Mouse (Mus musculus): ENCODE data around the gene C530008M17Rik.

The C530008M17Rik gene

DNA sequence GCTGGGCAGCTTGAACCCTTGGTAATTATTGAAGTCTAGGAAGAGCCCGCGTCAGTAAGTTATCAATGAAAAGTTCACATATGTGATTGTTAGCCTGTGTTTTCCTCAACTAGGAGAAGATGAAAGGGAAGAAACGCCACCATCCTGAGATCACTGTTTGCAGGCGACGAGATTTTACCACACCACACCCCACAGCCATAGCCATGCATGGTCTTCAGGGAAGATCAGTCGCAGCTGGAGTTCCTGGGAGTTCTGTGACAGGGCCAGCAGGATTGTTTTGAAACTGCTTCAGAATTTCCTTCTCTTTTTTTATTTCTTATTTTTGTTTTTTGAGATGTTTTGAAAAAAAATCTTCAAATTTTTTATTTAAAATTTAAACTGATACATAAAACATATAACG is 8.6 kb downstream of the C530008M17Rik start:
- no peak for DNase-seq (ENCODE audit: low spot score in 2 of 2)

DNA sequence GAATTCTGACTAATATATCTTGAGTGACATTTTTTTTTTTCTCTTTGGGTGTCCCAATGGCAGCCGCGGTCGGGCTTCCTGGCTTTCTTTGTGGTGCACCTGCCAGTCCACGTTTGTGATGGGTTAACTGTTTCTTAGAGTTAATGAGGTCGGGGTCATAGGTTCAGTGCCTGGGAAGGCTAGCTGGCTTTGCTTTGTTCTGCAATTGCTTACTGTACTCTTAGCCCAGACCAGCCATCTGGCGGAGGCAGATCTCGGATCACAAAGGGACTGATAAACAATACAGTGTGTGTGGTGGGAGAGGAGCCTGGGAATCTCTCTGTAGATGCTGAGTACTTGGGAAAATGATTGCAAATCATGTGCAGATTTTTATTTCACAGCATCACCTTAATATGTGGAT is 9.1 kb downstream of the C530008M17Rik start:
- no peak for DNase-seq (ENCODE audit: low spot score in 2 of 2)

DNA sequence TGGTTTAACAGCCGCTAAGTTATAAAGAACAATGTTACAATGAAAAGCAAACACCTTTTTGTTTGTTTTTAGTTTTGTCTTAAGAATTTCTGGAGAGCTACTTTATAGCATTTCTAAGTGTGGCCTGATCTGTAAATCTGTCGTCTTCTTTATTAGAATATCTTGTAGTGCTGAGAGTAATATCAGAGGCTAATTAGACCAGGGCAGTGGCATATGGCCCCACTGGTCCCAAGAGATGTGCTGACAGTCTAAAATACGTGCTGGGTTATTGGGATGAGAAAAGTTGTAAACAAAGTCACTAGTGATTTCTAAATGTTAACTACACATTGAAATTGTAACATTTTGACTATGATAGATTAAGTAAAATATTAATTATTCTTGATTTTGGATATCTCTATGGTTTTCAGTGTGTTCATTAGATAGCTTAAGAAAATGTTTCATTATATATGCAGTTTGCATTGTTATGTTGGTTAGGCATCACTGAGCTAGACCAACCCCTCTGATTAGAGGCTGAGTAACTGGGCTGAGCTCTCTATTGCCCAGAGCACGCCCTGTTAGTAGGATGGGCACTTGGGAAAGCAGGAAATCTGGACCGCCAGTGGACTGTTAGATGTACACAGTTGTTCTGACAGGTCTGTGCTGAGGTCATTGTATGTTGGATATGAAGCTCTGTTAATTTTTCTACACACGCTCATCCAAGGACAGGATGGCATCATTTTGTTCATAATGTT is 9.9 kb downstream of the C530008M17Rik start:
- no peak for DNase-seq (ENCODE audit: low spot score in 2 of 2)

- DNase-seq (ENCODE audit: low spot score in 2 of 2): no peak
These were observed 11.8 kb downstream of the C530008M17Rik start for GRCm38 (mm10) chr5:76668118-76668517.

GRCm38 (mm10) chr5:76668547-76668946 is 12.2 kb downstream of the C530008M17Rik start:
- DNase-seq (ENCODE audit: low spot score in 2 of 2): no peak

DNA sequence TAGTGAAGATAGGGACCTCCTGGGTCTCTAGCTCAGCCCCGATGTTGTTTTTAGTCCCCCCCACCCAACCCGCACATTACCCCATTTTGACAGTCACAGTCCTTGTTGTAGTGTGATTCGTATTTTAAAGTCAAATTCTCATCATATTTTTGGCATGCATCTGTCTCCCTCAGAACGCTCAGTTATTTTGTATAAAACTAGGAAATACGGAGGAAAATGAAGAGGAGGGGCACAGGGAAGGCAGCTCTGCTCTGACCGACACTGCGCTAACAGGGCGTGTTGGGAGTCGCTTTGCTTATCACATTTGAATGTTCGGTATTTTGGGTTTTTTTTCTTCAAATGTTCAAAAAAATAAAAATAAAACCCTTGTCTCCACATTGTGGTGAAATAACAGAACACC is 13.9 kb downstream of the C530008M17Rik start:
- DNase-seq (ENCODE audit: low spot score in 2 of 2): no peak

GRCm38 (mm10) chr5:76674022-76674653 is 17.8 kb downstream of the C530008M17Rik start:
- no peak for DNase-seq (ENCODE audit: low spot score in 2 of 2)

DNA sequence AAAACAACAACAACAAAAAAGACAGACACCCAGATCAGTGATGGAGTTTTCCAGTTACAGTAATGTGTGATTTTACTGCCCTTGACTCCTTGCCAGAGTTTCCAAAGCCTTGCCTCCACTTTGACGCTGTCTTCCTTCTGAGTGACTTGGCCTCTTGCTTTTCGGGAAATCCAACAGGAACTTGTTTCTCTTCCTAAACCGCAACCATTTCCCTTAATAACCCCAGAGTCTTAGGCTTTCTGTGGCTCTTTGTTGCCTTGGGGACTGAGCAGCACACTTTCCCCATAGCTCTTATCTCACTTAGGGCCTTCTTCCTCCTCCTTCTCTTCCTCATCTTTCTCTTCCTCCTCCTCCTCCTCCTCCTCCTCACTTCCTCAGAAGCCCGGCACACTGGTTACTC is 19.1 kb downstream of the C530008M17Rik start:
- DNase-seq (ENCODE audit: low spot score in 2 of 2): no peak

GRCm38 (mm10) chr5:76680959-76681358 is 24.6 kb downstream of the C530008M17Rik start:
- no peak for DNase-seq (ENCODE audit: low spot score in 2 of 2)

- no peak for DNase-seq (ENCODE audit: low spot score in 2 of 2)
These were observed 25.8 kb downstream of the C530008M17Rik start for GRCm38 (mm10) chr5:76681895-76682656.

DNA sequence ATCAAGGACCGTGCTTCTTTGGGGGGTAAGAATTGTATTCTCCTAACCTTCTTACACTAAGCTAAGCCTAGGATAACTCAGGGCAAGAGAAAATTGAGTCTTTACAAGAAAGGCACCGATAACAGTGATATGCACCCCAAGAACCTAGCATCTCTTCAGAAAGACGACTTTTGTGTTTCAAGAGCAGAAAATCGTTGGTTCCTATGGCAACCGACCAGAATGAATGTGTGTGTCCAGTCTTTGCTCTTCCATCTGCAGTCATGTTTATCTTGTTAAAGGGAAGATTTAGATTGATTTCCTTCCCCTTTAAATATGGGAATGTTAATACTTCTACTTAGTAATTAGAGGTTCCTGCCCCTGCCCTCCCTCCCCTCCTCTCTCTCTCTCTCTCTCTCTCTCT is 27.1 kb downstream of the C530008M17Rik start:
- DNase-seq (ENCODE audit: low spot score in 2 of 2): no peak

DNA sequence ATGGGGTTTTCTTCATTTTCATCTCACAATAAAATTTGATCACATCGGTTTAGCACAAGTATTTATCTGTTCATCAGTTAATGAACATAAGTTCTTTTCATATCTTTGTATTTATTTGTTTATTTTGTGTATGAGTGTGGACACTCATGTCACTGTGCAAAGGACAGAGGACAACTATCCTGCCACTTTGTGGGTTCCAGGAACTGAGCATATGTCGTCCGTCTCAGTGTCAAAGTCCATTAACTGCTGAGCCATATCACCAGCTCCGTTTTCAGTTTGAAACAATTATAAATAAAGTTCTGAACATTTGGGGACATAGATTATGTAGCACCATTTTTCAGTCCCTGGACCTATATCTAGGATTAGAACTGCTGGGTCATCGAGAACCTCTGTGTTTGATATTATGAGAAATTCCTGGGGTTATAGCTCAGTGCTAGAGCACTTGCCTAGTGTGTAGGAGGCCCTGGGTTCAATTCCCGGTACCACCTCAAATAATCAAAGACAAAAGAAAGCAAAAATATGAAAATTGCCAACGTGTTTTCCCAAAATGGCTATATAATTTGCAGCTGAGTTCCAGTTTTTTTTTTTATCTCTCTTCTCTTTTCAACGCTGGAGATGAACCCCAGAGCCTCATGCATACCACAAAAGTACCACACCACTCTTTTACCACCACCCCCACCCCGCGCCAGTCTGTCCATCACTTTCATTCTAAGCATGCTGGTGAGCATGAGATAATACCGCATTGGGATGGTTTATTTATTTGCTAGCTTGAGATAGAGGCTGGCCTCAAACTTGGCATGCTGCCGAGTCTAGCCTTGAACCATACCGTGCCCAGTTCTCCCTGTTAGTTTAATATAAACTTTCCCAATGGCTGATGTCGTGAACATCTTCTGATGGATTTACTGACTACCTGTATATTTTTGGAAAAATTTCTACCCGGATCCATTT is 28.6 kb downstream of the C530008M17Rik start:
- DNase-seq (ENCODE audit: low spot score in 2 of 2): no peak

DNA sequence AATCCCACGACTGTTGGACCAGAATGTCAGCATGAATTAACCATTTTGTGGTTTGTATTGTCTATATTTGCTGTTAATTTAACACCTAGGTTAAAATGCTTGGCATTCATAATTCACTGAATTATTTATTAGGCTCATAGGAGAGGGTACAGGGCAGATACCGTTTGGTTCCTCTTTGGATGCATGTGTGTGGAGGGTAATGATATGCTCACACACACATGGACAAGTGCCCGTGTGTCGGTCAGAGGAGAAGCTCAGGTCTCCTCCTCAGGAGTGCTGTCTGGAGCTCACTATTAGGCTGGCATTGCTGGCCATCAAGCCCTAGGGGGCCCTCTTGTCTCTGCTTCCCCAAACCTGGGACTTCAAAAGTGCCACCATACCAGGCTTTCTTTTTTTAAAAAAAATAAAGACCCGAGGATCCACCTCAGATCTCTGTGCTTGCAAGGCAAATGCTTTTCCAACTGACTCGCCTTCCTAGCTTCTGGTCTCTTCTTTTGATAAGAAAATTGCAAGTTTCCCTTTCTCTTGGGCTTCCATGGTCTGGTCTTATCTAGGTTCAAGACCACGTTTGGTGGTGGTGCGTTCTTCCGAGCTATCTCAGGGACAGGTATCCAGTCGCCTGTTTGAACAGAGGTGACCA is 31.8 kb downstream of the C530008M17Rik start:
- DNase-seq (ENCODE audit: low spot score in 2 of 2): no peak

GRCm38 (mm10) chr5:76688643-76689042 is 32.3 kb downstream of the C530008M17Rik start:
- DNase-seq (ENCODE audit: low spot score in 2 of 2): no peak

- no peak for DNase-seq (ENCODE audit: low spot score in 2 of 2)
These were observed 33.9 kb downstream of the C530008M17Rik start for GRCm38 (mm10) chr5:76690177-76690593.

DNA sequence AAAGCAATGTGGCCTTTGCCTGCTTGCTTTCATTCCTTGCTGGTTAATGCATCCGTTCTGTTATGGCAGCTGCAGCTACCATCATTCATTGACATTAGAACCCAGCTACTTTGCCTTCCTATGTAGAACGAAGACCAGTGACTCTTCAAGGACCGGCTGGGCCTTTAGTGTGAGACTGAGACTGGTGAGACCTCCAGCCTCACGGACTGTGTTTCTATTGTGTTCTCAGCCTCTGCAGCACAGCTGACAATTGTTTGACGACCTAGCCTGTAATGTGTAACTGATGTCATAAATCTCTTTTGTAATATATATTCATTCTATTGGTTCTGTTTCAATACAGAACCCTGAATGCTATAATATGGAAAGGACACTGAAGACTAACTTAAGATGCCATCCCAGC is 34.9 kb downstream of the C530008M17Rik start:
- no peak for DNase-seq (ENCODE audit: low spot score in 2 of 2)

- DNase-seq (ENCODE audit: low spot score in 2 of 2): no peak
These were observed 35.6 kb downstream of the C530008M17Rik start for GRCm38 (mm10) chr5:76691706-76692424.

DNA sequence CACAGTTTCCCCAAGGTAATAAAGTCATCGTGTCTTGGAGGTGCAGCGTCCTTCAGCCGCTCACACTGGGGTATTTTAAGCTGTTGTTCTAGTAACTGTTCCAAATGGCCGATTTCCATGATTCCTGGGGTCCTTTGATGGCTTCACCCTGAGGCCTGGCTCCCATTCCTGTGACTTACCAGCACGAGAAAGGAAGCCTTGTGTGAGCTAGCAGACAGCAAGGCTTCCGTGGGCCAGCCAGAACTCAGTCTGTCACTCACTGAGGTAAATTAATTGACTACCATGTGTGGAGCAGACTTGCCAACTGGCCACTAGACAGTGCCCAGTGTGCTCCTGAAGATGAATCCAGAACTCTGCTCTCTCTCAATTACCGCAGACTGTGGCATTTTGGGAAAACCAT is 41.2 kb downstream of the C530008M17Rik start:
- DNase-seq (ENCODE audit: low spot score in 2 of 2): no peak

DNA sequence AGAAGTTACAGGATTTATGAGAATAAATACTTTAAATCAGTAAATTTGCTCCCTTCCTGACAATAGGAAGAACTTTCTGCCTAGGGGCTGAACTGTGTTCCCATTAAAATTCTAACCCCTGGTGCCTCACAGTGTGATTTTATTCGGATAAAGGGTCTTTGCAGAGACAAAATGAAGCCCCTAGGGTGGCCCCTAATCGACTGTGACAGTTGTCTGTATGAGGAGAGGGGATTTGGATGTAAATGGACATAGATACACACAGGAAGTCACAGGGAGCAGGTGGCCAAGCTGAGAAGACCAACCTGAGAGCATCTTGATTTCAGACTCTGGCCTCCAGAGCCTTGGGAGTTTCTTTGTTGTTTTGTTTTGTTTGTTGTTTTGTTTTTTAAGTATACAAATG is 41.9 kb downstream of the C530008M17Rik start:
- DNase-seq (ENCODE audit: low spot score in 2 of 2): no peak

DNA sequence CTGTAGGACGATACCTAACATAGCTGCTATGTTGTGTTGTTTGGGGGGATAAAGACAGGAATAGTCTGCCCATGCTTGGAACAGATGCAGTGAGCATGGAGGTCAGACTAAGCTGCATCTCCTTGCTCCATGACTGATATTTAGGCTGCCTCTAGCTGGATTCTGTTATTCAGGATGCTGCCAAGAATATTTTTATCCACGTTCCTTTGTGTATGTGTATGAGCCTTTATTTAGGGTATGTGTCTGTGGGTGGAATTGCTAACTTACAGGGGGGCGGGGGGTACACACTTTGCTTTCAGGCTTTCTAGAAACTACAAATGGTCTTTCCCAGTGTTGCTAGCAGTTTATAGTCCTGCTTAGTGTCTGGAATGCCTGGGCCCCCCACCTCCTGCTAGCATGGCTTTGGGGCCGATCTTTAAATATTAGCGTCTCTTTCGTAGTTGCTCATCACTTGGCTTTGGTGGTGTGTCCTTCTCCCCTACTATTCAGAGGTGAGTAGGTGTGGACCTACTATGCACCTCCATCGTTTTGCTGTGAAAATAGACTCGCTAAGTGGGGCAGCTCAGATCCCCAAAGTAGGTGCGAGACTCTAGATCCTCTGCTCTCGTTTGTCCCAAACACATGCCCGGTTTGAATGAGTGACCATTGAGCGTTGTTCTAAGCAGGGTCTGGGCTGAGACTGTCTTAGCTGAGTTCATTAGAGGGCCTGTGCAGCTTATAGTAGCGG is 45.0 kb downstream of the C530008M17Rik start:
- DNase-seq (ENCODE audit: low spot score in 2 of 2): no peak
